Mouse (Mus musculus): ENCODE data around the gene Tcte3. TPM values are rescaled to one million over a fixed set of nuclear protein-coding genes. Genes with fewer than 3 reads are reported as not detected.
A peak's percentile ranks its signal among the peaks of the same experiment; 100 is the strongest.

The Tcte3 gene
- total and polyA plus RNA-seq, 3 experiments = 0.52 TPM; not detected in 2

DNA sequence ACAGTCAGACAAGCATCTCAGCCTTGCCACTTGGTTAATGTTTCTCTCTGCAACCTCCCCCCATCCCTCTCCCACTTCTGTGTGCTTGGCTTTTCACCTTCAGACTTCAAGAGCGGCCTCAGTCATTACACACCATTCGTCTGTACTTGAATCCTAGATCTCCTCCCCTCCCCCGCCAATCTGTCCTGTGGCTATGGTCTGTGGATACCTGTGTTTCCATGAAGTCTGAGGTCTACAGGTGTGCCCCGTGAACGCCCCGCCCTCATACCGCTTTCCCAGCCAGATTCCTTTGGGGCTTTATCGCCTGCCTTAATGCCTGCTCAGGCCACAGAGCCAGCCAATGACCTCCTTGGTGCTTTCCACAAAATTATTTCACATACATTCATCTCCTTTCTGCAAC is 33.7 kb upstream of the Tcte3 start:
- Histone ChIP-seq H3K9ac (ENCODE audit: low read depth, low read length) (no peak overlapping the region), H3K27me3 (ENCODE audit: control insufficient read depth, insufficient read depth, low read length) (no peaks in the 10 kb centered on the region), H3K36me3 (ENCODE audit: control insufficient read depth, insufficient read depth, low read length) (no peaks in the 10 kb centered on the region), H3K27ac (no peak overlapping the region), H3K4me1 (ENCODE audit: control insufficient read depth, insufficient read depth, low read length) (no peaks in the 10 kb centered on the region), H3K4me3 (no peak overlapping the region), H3K79me2 (replicated peaks; ENCODE audit: control insufficient read depth, insufficient read depth, low read length) (no peaks in the 10 kb centered on the region)
- 87% methylated on average over 8 of the region's 8 CpGs for WGBS
- intact Hi-C loops (cut with DNase I) = no loop called here
- TF ChIP-seq POLR2A (IDR thresholded peaks at IDR 0.05; ENCODE audit: insufficient read depth, low read depth, low read length) (no peak), EP300 (IDR thresholded peaks at IDR 0.05; ENCODE audit: insufficient read depth, low read depth, low read length) (no peak), CTCF (IDR thresholded peaks at IDR 0.05) (no peak)
- no peak for DNase-seq

GRCm38 (mm10) chr17:15072211-15072610 is 30.9 kb upstream of the Tcte3 start:
- H3K27ac ChIP-seq = no peak overlapping the region
- TF ChIP-seq EP300 (IDR thresholded peaks at IDR 0.05; ENCODE audit: insufficient read depth, low read depth, low read length) (no peak), POLR2A (IDR thresholded peaks at IDR 0.05; ENCODE audit: insufficient read depth, low read depth, low read length) (no peak), CTCF (IDR thresholded peaks at IDR 0.05) (no peak)
- intact Hi-C loops (cut with DNase I) = no loop called here
- DNase-seq = no peak
- no peaks in the 10 kb centered on the region for H3K36me3 ChIP-seq (ENCODE audit: control insufficient read depth, insufficient read depth, low read length)
- WGBS = 94% methylated on average over 2 of the region's 2 CpGs
- H3K4me1 ChIP-seq (ENCODE audit: control insufficient read depth, insufficient read depth, low read length) = peaks cover 4% of the 10 kb centered on the region
- no peak overlapping the region for H3K9ac ChIP-seq (ENCODE audit: low read depth, low read length)
- no peak overlapping the region for H3K4me3 ChIP-seq
- H3K27me3 ChIP-seq (ENCODE audit: control insufficient read depth, insufficient read depth, low read length) = no peaks in the 10 kb centered on the region
- no peaks in the 10 kb centered on the region for H3K79me2 ChIP-seq (replicated peaks; ENCODE audit: control insufficient read depth, insufficient read depth, low read length)

DNA sequence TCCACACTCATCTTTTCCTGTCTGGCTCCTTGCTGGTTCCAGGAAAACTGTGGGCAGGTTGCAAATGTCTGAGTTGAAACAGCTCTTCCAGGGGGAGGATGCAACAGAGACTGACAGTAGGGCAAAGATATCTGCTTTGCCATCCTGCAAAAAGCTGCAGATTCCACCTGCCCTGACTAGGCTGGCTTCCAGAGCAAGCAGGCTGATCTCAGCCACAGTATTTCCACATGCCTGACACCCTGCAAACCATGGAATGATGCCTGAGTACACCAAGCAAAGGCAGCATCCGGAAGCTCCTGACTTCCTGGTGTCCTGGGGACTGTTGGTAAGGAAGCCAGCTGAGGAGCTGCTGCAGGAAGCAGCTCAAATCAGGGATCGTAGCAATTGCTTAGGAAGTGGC is 27.8 kb upstream of the Tcte3 start:
- Histone ChIP-seq H3K36me3 (ENCODE audit: control insufficient read depth, insufficient read depth, low read length) (no peaks in the 10 kb centered on the region), H3K27me3 (ENCODE audit: control insufficient read depth, insufficient read depth, low read length) (no peaks in the 10 kb centered on the region), H3K4me1 (ENCODE audit: control insufficient read depth, insufficient read depth, low read length) (peaks cover 7% of the 10 kb centered on the region), H3K4me3 (no peak overlapping the region), H3K9ac (ENCODE audit: low read depth, low read length) (no peak overlapping the region), H3K27ac (no peak overlapping the region), H3K79me2 (replicated peaks; ENCODE audit: control insufficient read depth, insufficient read depth, low read length) (no peaks in the 10 kb centered on the region)
- peak in 1 of 2 experiments; percentile 23 for DNase-seq
- intact Hi-C loops (cut with DNase I) = loop anchor here (5.0 kb wide), 3 partner anchors 123 to 328 kb away; partner anchors contain the start of gene Fam120b
- TF ChIP-seq POLR2A (IDR thresholded peaks at IDR 0.05; ENCODE audit: insufficient read depth, low read depth, low read length) (no peak), EP300 (IDR thresholded peaks at IDR 0.05; ENCODE audit: insufficient read depth, low read depth, low read length) (no peak), CTCF (IDR thresholded peaks at IDR 0.05) (no peak)
- WGBS = 38% methylated on average over 2 of the region's 2 CpGs

DNA sequence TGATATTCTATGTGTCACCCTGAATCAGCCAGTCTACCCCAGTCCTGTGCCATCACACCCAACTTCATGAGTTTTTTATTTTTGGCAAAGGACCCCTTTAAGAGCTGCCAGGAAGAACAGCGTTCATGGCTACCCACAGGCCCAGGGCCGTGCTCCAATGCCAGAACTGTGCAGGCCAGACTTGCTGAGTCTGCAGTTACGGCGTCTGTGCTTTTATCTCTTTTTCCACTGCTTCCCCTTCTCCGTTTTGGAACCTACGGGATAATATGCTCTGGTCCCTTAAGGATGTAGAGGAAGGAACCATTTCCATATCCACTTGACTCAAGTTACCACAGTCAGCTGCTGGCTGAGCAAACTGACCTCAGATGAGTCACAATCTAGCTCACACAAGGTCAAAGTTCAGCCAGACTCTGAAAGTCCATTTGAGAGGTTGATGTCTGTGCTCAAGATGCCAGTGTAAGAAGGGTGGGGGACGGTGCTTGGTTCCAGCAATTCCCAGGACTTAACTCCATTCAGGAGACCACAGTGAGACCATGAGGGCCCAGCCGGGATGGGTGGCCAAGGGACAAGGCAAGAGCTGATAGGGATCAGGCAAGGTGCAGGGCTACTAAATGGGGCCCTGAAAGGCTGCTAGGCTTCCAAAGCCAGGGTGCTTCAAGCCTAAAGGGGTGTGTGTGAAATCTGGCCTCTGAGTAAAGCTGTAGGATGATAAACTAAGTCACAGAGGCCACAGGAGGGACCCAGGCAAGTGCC is 26.9 kb upstream of the Tcte3 start:
- whole genome bisulfite sequencing = 47% methylated on average over 8 of the region's 8 CpGs
- Histone ChIP-seq H3K4me3 (no peak overlapping the region), H3K36me3 (ENCODE audit: control insufficient read depth, insufficient read depth, low read length) (no peaks in the 10 kb centered on the region), H3K27me3 (ENCODE audit: control insufficient read depth, insufficient read depth, low read length) (no peaks in the 10 kb centered on the region), H3K27ac (no peak overlapping the region), H3K9ac (ENCODE audit: low read depth, low read length) (no peak overlapping the region), H3K79me2 (replicated peaks; ENCODE audit: control insufficient read depth, insufficient read depth, low read length) (no peaks in the 10 kb centered on the region), H3K4me1 (ENCODE audit: control insufficient read depth, insufficient read depth, low read length) (peaks cover 7% of the 10 kb centered on the region)
- TF ChIP-seq EP300 (IDR thresholded peaks at IDR 0.05; ENCODE audit: insufficient read depth, low read depth, low read length) = no peak
- no peak for DNase-seq
- intact Hi-C loops (cut with DNase I) = loop anchor here (5.0 kb wide), 3 partner anchors 124 to 329 kb away; partner anchors contain the start of gene Fam120b

- no peak overlapping the region for H3K4me3 ChIP-seq
- WGBS = 76% methylated on average over 1 of the region's 1 CpGs
- no peaks in the 10 kb centered on the region for H3K27me3 ChIP-seq (ENCODE audit: control insufficient read depth, insufficient read depth, low read length)
- no peak for DNase-seq
- intact Hi-C loops (cut with DNase I) = loop anchor here (5.0 kb wide), 3 partner anchors 125 to 330 kb away; partner anchors contain the start of gene Fam120b
- no peak for TF ChIP-seq EP300 (IDR thresholded peaks at IDR 0.05; ENCODE audit: insufficient read depth, low read depth, low read length)
- no peak for TF ChIP-seq POLR2A (IDR thresholded peaks at IDR 0.05; ENCODE audit: insufficient read depth, low read depth, low read length)
- no peak for TF ChIP-seq CTCF (IDR thresholded peaks at IDR 0.05)
- H3K27ac ChIP-seq = no peak overlapping the region
- H3K79me2 ChIP-seq (replicated peaks; ENCODE audit: control insufficient read depth, insufficient read depth, low read length) = no peaks in the 10 kb centered on the region
- H3K9ac ChIP-seq (ENCODE audit: low read depth, low read length) = no peak overlapping the region
- H3K36me3 ChIP-seq (ENCODE audit: control insufficient read depth, insufficient read depth, low read length) = no peaks in the 10 kb centered on the region
- peaks cover 7% of the 10 kb centered on the region for H3K4me1 ChIP-seq (ENCODE audit: control insufficient read depth, insufficient read depth, low read length)
Measured at GRCm38 (mm10) chr17:15066911-15067310, 25.6 kb upstream of the Tcte3 start.

GRCm38 (mm10) chr17:15066066-15066465 is 24.8 kb upstream of the Tcte3 start:
- no peak for DNase-seq
- H3K27me3 ChIP-seq (ENCODE audit: control insufficient read depth, insufficient read depth, low read length) = no peaks in the 10 kb centered on the region
- H3K4me1 ChIP-seq (ENCODE audit: control insufficient read depth, insufficient read depth, low read length) = peaks cover 7% of the 10 kb centered on the region
- no peak overlapping the region for H3K9ac ChIP-seq (ENCODE audit: low read depth, low read length)
- H3K36me3 ChIP-seq (ENCODE audit: control insufficient read depth, insufficient read depth, low read length) = no peaks in the 10 kb centered on the region
- TF ChIP-seq CTCF (IDR thresholded peaks at IDR 0.05) (no peak), POLR2A (IDR thresholded peaks at IDR 0.05; ENCODE audit: insufficient read depth, low read depth, low read length) (no peak), EP300 (IDR thresholded peaks at IDR 0.05; ENCODE audit: insufficient read depth, low read depth, low read length) (no peak)
- no peak overlapping the region for H3K4me3 ChIP-seq
- intact Hi-C loops (cut with DNase I) = loop anchor here (5.0 kb wide), 3 partner anchors 126 to 331 kb away; partner anchors contain the start of gene Fam120b
- no peaks in the 10 kb centered on the region for H3K79me2 ChIP-seq (replicated peaks; ENCODE audit: control insufficient read depth, insufficient read depth, low read length)
- no peak overlapping the region for H3K27ac ChIP-seq
- WGBS = 72% methylated on average over 6 of the region's 6 CpGs

Data from heart, adult 2 months (tissue).